Mouse (Mus musculus) myocyte (in vitro differentiated cells): ENCODE measurements around the gene Prkch. TPM values are rescaled to one million over a fixed set of nuclear protein-coding genes. Genes with fewer than 3 reads are reported as not detected.
A peak's percentile ranks its signal among the peaks of the same experiment; 100 is the strongest.

Experiments
- H3K27me3 ChIP-seq: one replicate; pipeline ENCODE4 v1.6.1; 2011; ENCODE audit not compliant: control insufficient read depth, insufficient read depth, insufficient read length
- H3K36me3 ChIP-seq: one replicate; pipeline ENCODE4 v1.6.1; 2011; ENCODE audit not compliant: control insufficient read depth, insufficient read depth
- H3K4me2 ChIP-seq: one replicate; pipeline ENCODE4 v1.6.1; 2011; ENCODE audit warnings: low read depth, control low read depth
- H3K4me3 ChIP-seq: one replicate; pipeline ENCODE4 v1.5.1; 2011; ENCODE audit warnings: mild to moderate bottlenecking, control low read depth, moderate library complexity
- H3K79me2 ChIP-seq: one replicate; pipeline ENCODE4 v1.6.1; 2011; ENCODE audit not compliant: control insufficient read depth, insufficient read depth
- H3ac ChIP-seq: one replicate; pipeline ENCODE4 v1.6.1; 2011; ENCODE audit not compliant: control insufficient read depth, insufficient read length
- CEBPB ChIP-seq: IDR thresholded peaks from 2 replicates; pipeline ENCODE4 v1.6.1; 2011; ENCODE audit warnings: mild to moderate bottlenecking, moderate library complexity; ENCODE audit not compliant: poor library complexity, insufficient read depth, severe bottlenecking
- E2F4 ChIP-seq: IDR thresholded peaks from one replicate; pipeline ENCODE4 v1.6.1; 2011; ENCODE audit warnings: mild to moderate bottlenecking, control low read depth, moderate library complexity; ENCODE audit not compliant: insufficient read depth
- MAX ChIP-seq: IDR thresholded peaks from one replicate; pipeline ENCODE4 v1.6.1; 2011; ENCODE audit warnings: low read depth, mild to moderate bottlenecking, control low read depth
- MYOD1 ChIP-seq, 3 experiments: IDR thresholded peaks; one replicate each; pipeline ENCODE4 v1.6.1; 2011; ENCODE audit warnings: control low read depth in 2 of 3, low read depth in 2 of 3, mild to moderate bottlenecking in 2 of 3, moderate library complexity in 1 of 3; ENCODE audit not compliant: insufficient read length in 2 of 3, control insufficient read depth in 1 of 3
- MYOG ChIP-seq, 3 experiments: IDR thresholded peaks; one replicate each; pipeline ENCODE4 v1.6.1; 2011; ENCODE audit warnings: control low read depth in 2 of 3, low read depth in 2 of 3, mild to moderate bottlenecking in 2 of 3; ENCODE audit not compliant: insufficient read length in 2 of 3, control insufficient read depth in 1 of 3, insufficient read depth in 1 of 3
- POLR2A ChIP-seq: IDR thresholded peaks from one replicate; pipeline ENCODE4 v1.6.1; 2011; ENCODE audit warnings: low read depth, mild to moderate bottlenecking, control low read depth, moderate library complexity; ENCODE audit not compliant: insufficient read length
- POLR2AphosphoS2 ChIP-seq: IDR thresholded peaks from one replicate; pipeline ENCODE4 v1.6.1; 2011; ENCODE audit warnings: low read depth, control low read depth; ENCODE audit not compliant: insufficient read length
- REST ChIP-seq: IDR thresholded peaks from one replicate; pipeline ENCODE4 v1.6.1; 2011; ENCODE audit warnings: mild to moderate bottlenecking, control low read depth, moderate library complexity; ENCODE audit not compliant: insufficient read depth, insufficient read length
- SRF ChIP-seq: IDR thresholded peaks from one replicate; pipeline ENCODE4 v1.6.1; 2011; ENCODE audit warnings: low read depth; ENCODE audit not compliant: control insufficient read depth, insufficient read length
- TCF12 ChIP-seq: IDR thresholded peaks from one replicate; pipeline ENCODE4 v1.6.1; 2011; ENCODE audit warnings: mild to moderate bottlenecking, control low read depth; ENCODE audit not compliant: poor library complexity, insufficient read depth, severe bottlenecking
- TCF3 ChIP-seq: IDR thresholded peaks from one replicate; pipeline ENCODE4 v1.6.1; 2011; ENCODE audit warnings: low read depth, control low read depth; ENCODE audit not compliant: insufficient read length
- USF1 ChIP-seq: IDR thresholded peaks from one replicate; pipeline ENCODE4 v1.6.1; 2011; ENCODE audit warnings: low read depth, mild to moderate bottlenecking, control low read depth, moderate library complexity
- polyA plus RNA-seq: library from polyadenylated mRNA; unstranded; fragments of >200 nt; fragmentation: generic; extraction: Trizol; gene quantifications from one replicate; pipeline ENCODE4 v1.2.1, GENCODE M21; 2012; ENCODE audit warnings: missing spikeins

The Prkch gene
- polyA plus RNA-seq, 1 experiment, result 0.10 TPM

- TF ChIP-seq TCF12 (no peak), MYOD1 (IDR thresholded peaks at IDR 0.05; ENCODE audit: control insufficient read depth in 1 of 3, insufficient read length in 2 of 3, low read depth in 2 of 3) (no peak), USF1 (no peak), E2F4 (no peak), REST (no peak), CEBPB (no peak), TCF3 (no peak), MAX (no peak), POLR2AphosphoS2 (no peak)
- Histone ChIP-seq H3K36me3 (no peaks in the 10 kb centered on the region), H3ac (no peak overlapping the region), H3K79me2 (no peaks in the 10 kb centered on the region), H3K27me3 (no peaks in the 10 kb centered on the region), H3K4me3 (no peak overlapping the region), H3K4me2 (no peak overlapping the region)
Observed at GRCm38 (mm10) chr12:73762762-73763161, 178.2 kb downstream of the Prkch start.

DNA sequence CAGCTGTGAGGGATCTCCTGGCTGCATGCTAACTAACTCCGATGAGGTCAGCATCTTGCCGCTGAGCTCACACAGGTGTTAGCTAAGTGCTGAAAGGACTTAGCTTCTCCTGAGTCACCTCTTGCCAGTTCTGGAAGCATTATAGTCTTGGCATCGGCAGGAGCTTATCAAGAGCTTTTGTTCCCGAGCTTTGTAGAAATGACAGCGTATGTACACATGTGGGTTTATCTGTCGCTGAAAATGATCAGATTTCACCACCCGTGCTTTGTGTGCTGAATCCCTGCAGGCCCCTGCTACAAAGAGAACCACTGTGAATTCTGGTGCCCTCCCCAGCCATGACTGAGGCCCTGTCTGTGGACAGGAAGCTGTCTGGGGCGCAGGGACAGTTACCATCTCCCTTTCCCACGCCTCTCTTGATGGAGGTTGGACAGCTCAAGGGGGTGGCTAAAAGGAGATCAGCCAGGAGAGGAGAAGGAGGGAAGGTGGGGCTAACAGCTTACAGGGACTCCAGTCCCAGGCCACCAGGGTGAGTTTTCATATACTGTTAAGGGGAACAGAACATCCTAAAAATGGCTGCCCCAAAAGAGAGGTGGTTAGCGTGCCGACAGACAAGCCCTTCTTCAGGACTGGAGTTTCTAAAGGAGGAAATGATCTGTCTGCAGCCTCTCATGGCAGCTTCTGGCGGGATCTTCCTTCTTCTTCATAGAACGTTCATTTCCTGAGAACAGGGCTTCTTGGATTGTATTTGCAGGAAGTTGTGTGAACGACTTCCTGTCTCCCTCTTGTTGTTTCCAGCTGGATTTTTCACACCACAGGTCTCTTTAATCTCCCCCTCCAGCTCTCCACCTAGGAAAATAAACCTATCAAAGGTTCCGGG is 180.3 kb downstream of the Prkch start:
- Histone ChIP-seq H3K4me3 (no peak overlapping the region), H3K27me3 (no peaks in the 10 kb centered on the region), H3K36me3 (no peaks in the 10 kb centered on the region), H3K4me2 (no peak overlapping the region), H3K79me2 (no peaks in the 10 kb centered on the region), H3ac (no peak overlapping the region)
- no peak for TF ChIP-seq POLR2AphosphoS2
- peak in 1 of 3 experiments; percentile 13 for TF ChIP-seq MYOD1 (IDR thresholded peaks at IDR 0.05; ENCODE audit: control insufficient read depth in 1 of 3, insufficient read length in 2 of 3, low read depth in 2 of 3)

DNA sequence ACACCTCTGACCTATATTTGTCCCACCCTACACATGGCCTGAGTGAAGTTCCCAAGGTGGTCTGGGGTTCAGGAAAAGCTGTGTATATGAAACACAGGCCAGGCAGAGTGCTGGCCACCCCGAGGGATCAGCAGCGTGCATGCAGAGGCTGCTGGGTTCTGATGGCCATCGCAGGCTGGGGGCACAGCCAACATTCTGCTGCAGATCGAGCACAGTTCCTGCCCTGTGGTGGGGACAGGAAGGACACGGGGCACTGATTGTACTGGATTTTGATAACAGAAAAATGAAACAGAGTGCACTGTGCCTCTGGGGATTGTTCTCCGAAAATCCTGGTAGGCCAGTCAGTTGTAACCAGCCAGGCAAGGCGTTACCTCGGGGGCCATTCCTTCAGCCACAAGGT is 181.6 kb downstream of the Prkch start:
- no peaks in the 10 kb centered on the region for H3K36me3 ChIP-seq
- no peak overlapping the region for H3ac ChIP-seq
- no peaks in the 10 kb centered on the region for H3K79me2 ChIP-seq
- H3K4me3 ChIP-seq, result no peak overlapping the region
- H3K4me2 ChIP-seq, result no peak overlapping the region
- H3K27me3 ChIP-seq, result no peaks in the 10 kb centered on the region
- TF ChIP-seq MYOD1 (IDR thresholded peaks at IDR 0.05; ENCODE audit: control insufficient read depth in 1 of 3, insufficient read length in 2 of 3, low read depth in 2 of 3) (no peak), POLR2A (no peak)

DNA sequence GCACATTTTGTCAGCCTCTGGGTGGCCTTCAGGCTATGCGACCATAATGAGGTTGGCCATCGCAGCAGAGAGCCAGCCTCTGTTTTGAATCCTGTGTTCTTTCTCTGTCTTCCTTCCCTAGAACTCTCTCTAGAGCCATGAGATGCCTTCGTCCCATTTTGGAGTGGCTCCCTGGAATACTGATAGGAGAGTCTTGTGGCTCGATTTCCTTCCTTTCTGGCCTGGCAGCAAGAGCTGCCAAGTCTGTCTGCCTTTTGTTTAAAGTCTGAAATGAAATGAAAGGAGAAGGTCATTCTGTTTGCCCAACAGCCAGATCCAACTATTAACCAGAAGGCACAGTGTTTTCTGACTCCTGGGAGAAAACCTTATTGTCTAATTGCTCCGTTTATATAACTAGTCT is 184.2 kb downstream of the Prkch start:
- Histone ChIP-seq H3K4me2 (no peak overlapping the region), H3ac (no peak overlapping the region), H3K27me3 (no peaks in the 10 kb centered on the region), H3K36me3 (no peaks in the 10 kb centered on the region), H3K79me2 (no peaks in the 10 kb centered on the region), H3K4me3 (no peak overlapping the region)
- TF ChIP-seq SRF (no peak), MYOD1 (IDR thresholded peaks at IDR 0.05; ENCODE audit: control insufficient read depth in 1 of 3, insufficient read length in 2 of 3, low read depth in 2 of 3) (no peak), MAX (no peak)

DNA sequence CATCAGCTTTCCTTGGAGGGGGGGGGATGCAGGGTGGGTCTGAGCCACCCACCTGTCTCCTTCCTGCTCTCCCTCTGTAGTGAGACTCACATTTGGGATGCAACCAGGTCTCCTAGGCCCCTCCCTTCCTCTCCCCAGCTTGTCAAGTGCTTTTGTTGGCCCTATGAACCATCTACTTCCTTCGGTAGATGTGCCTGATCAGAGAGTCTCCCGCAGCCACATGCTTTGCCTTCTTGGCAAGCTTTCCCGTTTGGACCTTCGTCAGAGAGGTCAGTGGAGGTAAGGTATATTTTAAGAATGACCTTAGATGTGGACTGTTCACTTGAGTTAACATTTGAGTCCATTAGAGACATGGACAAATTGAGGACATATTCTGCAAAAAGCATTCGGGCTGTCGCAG is 184.9 kb downstream of the Prkch start:
- Histone ChIP-seq H3K4me3 (no peak overlapping the region), H3ac (no peak overlapping the region), H3K27me3 (no peaks in the 10 kb centered on the region), H3K4me2 (no peak overlapping the region), H3K36me3 (no peaks in the 10 kb centered on the region), H3K79me2 (no peaks in the 10 kb centered on the region)
- no peak for TF ChIP-seq POLR2A
- no peak for TF ChIP-seq TCF3
- TF ChIP-seq TCF12, result no peak
- TF ChIP-seq MAX, result no peak
- no peak for TF ChIP-seq POLR2AphosphoS2
- no peak for TF ChIP-seq USF1
- TF ChIP-seq REST, result no peak
- TF ChIP-seq SRF, result no peak

DNA sequence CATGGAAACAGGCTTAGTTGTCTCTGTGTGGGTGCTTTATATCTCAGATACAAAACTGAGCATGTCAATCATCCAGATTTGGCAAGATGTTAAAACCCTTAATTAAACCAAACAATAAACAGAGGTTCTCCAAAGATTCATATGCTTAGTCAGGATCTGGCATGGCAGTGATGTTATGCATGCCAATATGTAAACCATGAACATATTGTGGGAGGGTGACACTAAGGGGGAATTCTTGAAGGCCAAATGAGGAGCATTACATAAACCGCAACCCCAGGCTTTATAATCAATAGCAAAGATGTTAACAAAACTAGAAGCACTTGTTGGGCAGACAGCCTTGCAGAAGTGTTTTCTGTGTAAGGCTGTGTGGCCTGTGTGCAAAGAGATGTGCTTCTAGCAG is 186.2 kb downstream of the Prkch start:
- Histone ChIP-seq H3K4me2 (no peak overlapping the region), H3ac (no peak overlapping the region), H3K27me3 (no peaks in the 10 kb centered on the region), H3K36me3 (no peaks in the 10 kb centered on the region), H3K79me2 (no peaks in the 10 kb centered on the region), H3K4me3 (no peak overlapping the region)
- TF ChIP-seq TCF12, result no peak
- no peak for TF ChIP-seq E2F4
- TF ChIP-seq MAX, result no peak
- TF ChIP-seq SRF, result no peak
- TF ChIP-seq USF1, result no peak
- no peak for TF ChIP-seq REST
- no peak for TF ChIP-seq POLR2AphosphoS2
- TF ChIP-seq MYOG (IDR thresholded peaks at IDR 0.05; ENCODE audit: control insufficient read depth in 1 of 3, insufficient read depth in 1 of 3, insufficient read length in 2 of 3, low read depth in 2 of 3), result no peak
- TF ChIP-seq MYOD1 (IDR thresholded peaks at IDR 0.05; ENCODE audit: control insufficient read depth in 1 of 3, insufficient read length in 2 of 3, low read depth in 2 of 3), result no peak
- no peak for TF ChIP-seq CEBPB
- TF ChIP-seq POLR2A, result no peak
- TF ChIP-seq TCF3, result no peak
